Mouse (Mus musculus): Measurements from ENCODE around the gene Nvl. TPM values are rescaled to one million over a fixed set of nuclear protein-coding genes. Genes with fewer than 3 reads are reported as not detected.

Nvl gene
- polyA plus RNA-seq, 1 experiment from 2014 or later, result 20.3 TPM

GRCm38 (mm10) chr1:181061784-181062485 is 82.1 kb downstream of the Nvl start:
- Histone ChIP-seq H3K36me3 (ENCODE audit: insufficient read depth, low read length) (no peaks in the 10 kb centered on the region), H3K4me3 (replicated peaks; ENCODE audit: low read depth, low read length) (no peak overlapping the region), H3K4me2 (ENCODE audit: low read length) (no peak overlapping the region), H3K4me1 (replicated peaks; ENCODE audit: insufficient read depth, low read length) (no peaks in the 10 kb centered on the region), H3K9me3 (replicated peaks; ENCODE audit: low read length) (no peaks in the 10 kb centered on the region), H3K27ac (no peak overlapping the region), H3K27me3 (ENCODE audit: insufficient read depth, low read length) (no peaks in the 10 kb centered on the region), H3K9ac (ENCODE audit: low read depth, low read length) (no peak overlapping the region)
- WGBS, result 60% methylated on average over 3 of the region's 3 CpGs
- ATAC-seq (replicated peaks; ENCODE audit: low FRiP score, low read depth) (no peak), DNase-seq (ENCODE audit: low spot score) (no peak)
- TF ChIP-seq CTCF (IDR thresholded peaks at IDR 0.05; ENCODE audit: low read depth), result no peak

GRCm38 (mm10) chr1:181052898-181053297 is 91.1 kb downstream of the Nvl start:
- Histone ChIP-seq H3K27ac (no peak overlapping the region), H3K36me3 (ENCODE audit: insufficient read depth, low read length) (no peaks in the 10 kb centered on the region), H3K9me3 (replicated peaks; ENCODE audit: low read length) (no peaks in the 10 kb centered on the region), H3K4me3 (replicated peaks; ENCODE audit: low read depth, low read length) (no peak overlapping the region), H3K27me3 (ENCODE audit: insufficient read depth, low read length) (no peaks in the 10 kb centered on the region), H3K9ac (ENCODE audit: low read depth, low read length) (no peak overlapping the region), H3K4me1 (replicated peaks; ENCODE audit: insufficient read depth, low read length) (no peaks in the 10 kb centered on the region), H3K4me2 (ENCODE audit: low read length) (no peak overlapping the region)
- ATAC-seq (replicated peaks; ENCODE audit: low FRiP score, low read depth), result no peak
- WGBS, result 88% methylated on average over 4 of the region's 4 CpGs
- DNase-seq (ENCODE audit: low spot score), result no peak
- no peak for TF ChIP-seq CTCF (IDR thresholded peaks at IDR 0.05; ENCODE audit: low read depth)

DNA sequence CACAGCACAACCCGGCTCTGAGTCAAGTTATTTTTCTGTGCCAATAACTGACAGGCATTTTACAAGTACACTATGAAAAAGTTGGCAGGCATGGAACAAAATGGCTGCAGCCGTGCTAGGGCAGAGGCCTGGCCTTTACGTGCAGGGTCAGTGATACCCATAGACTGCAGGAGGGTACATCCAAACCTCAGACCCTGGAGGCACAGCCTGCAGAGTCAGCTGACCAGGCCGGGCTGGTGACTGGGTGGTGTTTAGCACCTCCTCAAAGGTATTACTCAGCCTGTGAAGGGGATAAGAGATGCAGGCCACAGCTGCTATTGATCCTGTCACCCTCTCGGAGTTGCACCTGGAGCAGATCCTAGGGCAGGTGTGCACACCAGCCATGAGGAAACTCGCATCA is 93.1 kb downstream of the Nvl start, which contains the start of gene 9130409I23Rik:
Gene 9130409I23Rik, plus strand, starts transcription at position 301 of the 400 bp plus-strand sequence.
- Histone ChIP-seq H3K4me3 (replicated peaks; ENCODE audit: low read depth, low read length) (no peak within 1 kb of the TSS), H3K4me2 (ENCODE audit: low read length) (no peak within 1 kb of the TSS), H3K27me3 (ENCODE audit: insufficient read depth, low read length) (no peaks in the 10 kb centered on the region), H3K27ac (no peak within 1 kb of the TSS), H3K36me3 (ENCODE audit: insufficient read depth, low read length) (no peaks in the 10 kb centered on the region), H3K4me1 (replicated peaks; ENCODE audit: insufficient read depth, low read length) (no peaks in the 10 kb centered on the region), H3K9ac (ENCODE audit: low read depth, low read length) (no peak within 1 kb of the TSS), H3K9me3 (replicated peaks; ENCODE audit: low read length) (no peaks in the 10 kb centered on the region)
- 82% methylated on average over 6 of the region's 6 CpGs for WGBS
- ATAC-seq (replicated peaks; ENCODE audit: low FRiP score, low read depth), result no peak
- no peak for TF ChIP-seq CTCF (IDR thresholded peaks at IDR 0.05; ENCODE audit: low read depth)
- no peak for DNase-seq (ENCODE audit: low spot score)

- no peak overlapping the region for H3K4me2 ChIP-seq (ENCODE audit: low read length)
- no peak overlapping the region for H3K27ac ChIP-seq
- TF ChIP-seq CTCF (IDR thresholded peaks at IDR 0.05; ENCODE audit: low read depth), result peak; percentile 55
- H3K4me3 ChIP-seq (replicated peaks; ENCODE audit: low read depth, low read length), result no peak overlapping the region
- no peaks in the 10 kb centered on the region for H3K4me1 ChIP-seq (replicated peaks; ENCODE audit: insufficient read depth, low read length)
- no peaks in the 10 kb centered on the region for H3K9me3 ChIP-seq (replicated peaks; ENCODE audit: low read length)
- no peaks in the 10 kb centered on the region for H3K36me3 ChIP-seq (ENCODE audit: insufficient read depth, low read length)
- no peaks in the 10 kb centered on the region for H3K27me3 ChIP-seq (ENCODE audit: insufficient read depth, low read length)
- H3K9ac ChIP-seq (ENCODE audit: low read depth, low read length), result no peak overlapping the region
- DNase-seq (ENCODE audit: low spot score) (no peak), ATAC-seq (replicated peaks; ENCODE audit: low FRiP score, low read depth) (no peak)
These were observed 94.6 kb downstream of the Nvl start for GRCm38 (mm10) chr1:181049328-181049842.

GRCm38 (mm10) chr1:181047520-181047919 is 96.5 kb downstream of the Nvl start:
- 53% methylated on average over 1 of the region's 1 CpGs for WGBS
- H3K4me1 ChIP-seq (replicated peaks; ENCODE audit: insufficient read depth, low read length), result no peaks in the 10 kb centered on the region
- no peak overlapping the region for H3K4me3 ChIP-seq (replicated peaks; ENCODE audit: low read depth, low read length)
- DNase-seq (ENCODE audit: low spot score) (no peak), ATAC-seq (replicated peaks; ENCODE audit: low FRiP score, low read depth) (no peak)
- no peak overlapping the region for H3K9ac ChIP-seq (ENCODE audit: low read depth, low read length)
- no peak overlapping the region for H3K27ac ChIP-seq
- H3K36me3 ChIP-seq (ENCODE audit: insufficient read depth, low read length), result no peaks in the 10 kb centered on the region
- TF ChIP-seq CTCF (IDR thresholded peaks at IDR 0.05; ENCODE audit: low read depth), result no peak
- H3K9me3 ChIP-seq (replicated peaks; ENCODE audit: low read length), result no peaks in the 10 kb centered on the region
- H3K27me3 ChIP-seq (ENCODE audit: insufficient read depth, low read length), result no peaks in the 10 kb centered on the region
- H3K4me2 ChIP-seq (ENCODE audit: low read length), result no peak overlapping the region

GRCm38 (mm10) chr1:181039652-181040051 is 104.4 kb downstream of the Nvl start:
- 6% methylated on average over 4 of the region's 4 CpGs for WGBS
- TF ChIP-seq CTCF (IDR thresholded peaks at IDR 0.05; ENCODE audit: low read depth), result peak; percentile 91
- Histone ChIP-seq H3K36me3 (ENCODE audit: insufficient read depth, low read length) (no peaks in the 10 kb centered on the region), H3K27ac (no peak overlapping the region), H3K27me3 (ENCODE audit: insufficient read depth, low read length) (no peaks in the 10 kb centered on the region), H3K4me3 (replicated peaks; ENCODE audit: low read depth, low read length) (no peak overlapping the region), H3K9me3 (replicated peaks; ENCODE audit: low read length) (no peaks in the 10 kb centered on the region), H3K4me2 (ENCODE audit: low read length) (no peak overlapping the region), H3K9ac (ENCODE audit: low read depth, low read length) (no peak overlapping the region), H3K4me1 (replicated peaks; ENCODE audit: insufficient read depth, low read length) (no peaks in the 10 kb centered on the region)
- ATAC-seq (replicated peaks; ENCODE audit: low FRiP score, low read depth) (no peak), DNase-seq (ENCODE audit: low spot score) (peak; percentile 74)
